Mouse (Mus musculus): ENCODE data around the gene Ak2. TPM values are rescaled to one million over a fixed set of nuclear protein-coding genes. Genes with fewer than 3 reads are reported as not detected.

Gene Ak2
- 57.8 TPM for total RNA-seq (2023)

GRCm38 (mm10) chr4:128991500-128992008 is at the start of gene Ak2:
Gene Ak2 (plus strand): TSS chr4:128991958.

GRCm38 (mm10) chr4:128962029-128962925 is 29.5 kb upstream of the Ak2 start, which contains the start of gene Azin2:
Gene Azin2 (minus strand): TSS chr4:128962442.

DNA sequence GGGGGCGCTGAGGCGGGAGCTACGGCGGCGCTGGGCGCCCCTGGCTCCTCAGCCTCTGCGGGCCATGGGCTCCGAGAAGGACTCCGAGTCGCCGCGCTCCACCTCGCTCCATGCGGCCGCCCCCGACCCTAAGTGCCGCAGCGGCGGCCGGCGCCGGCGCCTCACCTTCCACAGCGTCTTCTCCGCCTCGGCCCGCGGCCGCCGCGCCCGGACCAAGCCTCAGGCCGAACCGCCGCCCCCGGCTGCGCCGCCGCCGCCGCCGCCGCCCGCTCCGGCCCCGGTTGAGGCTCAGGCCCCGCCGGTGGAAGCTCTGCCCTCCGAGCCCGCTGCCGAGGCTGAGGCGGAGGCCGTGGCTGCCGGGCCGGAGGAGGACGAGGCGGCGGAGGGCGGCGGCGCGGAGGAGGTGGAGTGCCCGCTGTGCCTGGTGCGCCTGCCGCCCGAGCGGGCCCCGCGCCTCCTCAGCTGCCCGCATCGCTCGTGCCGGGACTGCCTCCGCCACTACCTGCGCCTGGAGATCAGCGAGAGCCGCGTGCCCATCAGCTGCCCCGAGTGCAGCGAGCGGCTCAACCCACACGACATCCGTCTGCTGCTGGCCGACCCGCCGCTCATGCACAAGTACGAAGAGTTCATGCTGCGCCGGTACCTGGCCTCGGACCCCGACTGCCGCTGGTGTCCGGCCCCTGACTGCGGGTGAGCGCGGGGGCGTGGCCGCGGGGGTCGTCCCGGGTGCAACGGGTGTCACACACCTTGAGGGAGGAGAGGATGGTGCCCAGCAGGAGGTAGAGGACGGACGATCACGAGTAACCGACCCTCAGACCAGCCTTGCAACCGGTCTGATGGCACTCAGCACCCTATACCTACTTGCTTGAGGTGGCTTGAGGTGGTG is 66.7 kb downstream of the Ak2 start, which contains the start of gene Rnf19b:
Rnf19b (plus strand) TSS at position 65 of the 886 bp plus-strand sequence.

Other genes with a start within 250 kb of the Ak2 start
- 1.9 TPM for gene A3galt2, start 236.6 kb upstream of the Ak2 start, total RNA-seq (2023)
- gene Zfp362, start 185.9 kb upstream of the Ak2 start, total RNA-seq (2023): 40.3 TPM
- 6.4 TPM for gene Trim62, start 108.4 kb upstream of the Ak2 start, total RNA-seq (2023)
- gene Azin2, start 29.5 kb upstream of the Ak2 start, total RNA-seq (2023): not detected
- 70.2 TPM for gene Rnf19b, start 66.3 kb downstream of the Ak2 start, total RNA-seq (2023)
- gene Tmem54, start 113.6 kb downstream of the Ak2 start, total RNA-seq (2023): not detected
- not detected for gene Hpca, start 130.1 kb downstream of the Ak2 start, total RNA-seq (2023)
- not detected for gene Fndc5, start 145.0 kb downstream of the Ak2 start, total RNA-seq (2023)
- 33.4 TPM for gene S100pbp, start 197.8 kb downstream of the Ak2 start, total RNA-seq (2023)
- 74.1 TPM for gene Yars, start 197.8 kb downstream of the Ak2 start, total RNA-seq (2023)